Mouse (Mus musculus) bone marrow, adult 2 months (tissue): Measurements from ENCODE around the gene Hoxc6.

Source experiments
- CTCF ChIP-seq: fragments of 200-500 bp; IDR thresholded peaks from 2 replicates; pipeline ENCODE4 v1.5.1; 2011; ENCODE audit warnings: low read length, control low read depth; ENCODE audit not compliant: control insufficient read depth, insufficient read depth
- POLR2A ChIP-seq: fragments of 200-500 bp; IDR thresholded peaks from 2 replicates; pipeline ENCODE4 v1.6.1; 2011; ENCODE audit warnings: low read depth, mild to moderate bottlenecking, control low read depth, low read length, borderline replicate concordance; ENCODE audit not compliant: control insufficient read depth

DNA sequence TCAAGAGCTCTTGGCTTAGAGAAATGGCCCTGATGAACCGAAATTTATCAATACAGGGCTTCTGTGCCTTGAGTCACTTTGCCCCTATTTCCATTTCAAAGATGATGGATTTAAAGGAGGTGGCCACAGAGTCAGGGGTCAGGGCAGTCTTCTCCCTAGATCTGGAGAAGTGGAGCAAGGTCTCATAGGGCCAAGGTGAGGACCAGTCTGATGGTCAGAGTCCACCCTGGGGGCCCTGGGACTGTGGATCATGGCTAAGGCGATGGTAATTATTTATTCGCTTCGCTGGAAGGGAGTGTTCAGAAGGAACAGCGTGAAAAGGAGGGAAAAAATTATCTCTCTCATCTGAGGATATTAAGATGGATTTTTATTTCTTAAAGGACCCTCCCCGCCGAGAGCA is 23.0 kb upstream of the Hoxc6 start:
- no peak for TF ChIP-seq CTCF
- TF ChIP-seq POLR2A: no peak
